Mouse (Mus musculus) ovary, postnatal 14 days (tissue): ENCODE measurements around the gene Lcp1.

Experiments used
- DNase-seq: peaks from one replicate; pipeline ENCODE4 v3.0.0; 2022; ENCODE audit warnings: low spot score

Lcp1 gene

DNA sequence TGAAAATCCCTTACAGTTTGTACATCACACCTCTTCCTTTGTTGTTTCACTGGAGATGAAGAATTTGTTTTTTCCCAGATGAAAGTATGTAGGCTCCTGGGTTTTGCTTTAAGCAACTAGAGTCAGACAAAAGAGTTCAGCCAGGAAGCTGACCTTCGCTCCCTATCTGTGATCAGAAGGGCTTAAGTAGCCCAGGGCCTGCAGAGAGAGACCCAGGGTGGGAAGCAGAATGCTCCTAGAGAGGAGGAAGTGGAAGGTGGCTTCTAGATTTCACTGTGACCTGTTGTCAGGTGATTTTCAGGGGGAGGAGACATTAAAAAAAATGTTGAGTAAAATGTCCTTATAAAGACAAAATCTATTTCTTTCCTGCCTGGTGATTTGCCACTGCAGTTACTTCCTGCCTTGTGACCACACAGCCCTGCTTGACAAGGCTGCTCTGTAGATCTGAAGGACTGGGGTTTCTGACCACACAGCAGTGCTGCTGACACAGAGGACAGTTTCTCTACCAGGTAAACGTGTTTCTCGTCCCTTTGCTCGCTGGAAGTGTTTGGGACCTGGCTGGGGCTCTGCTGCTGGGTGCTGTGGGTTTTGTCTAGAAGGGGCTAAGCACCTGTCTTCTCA is 45.6 kb downstream of the Lcp1 start:
- DNase-seq, result no peak

DNA sequence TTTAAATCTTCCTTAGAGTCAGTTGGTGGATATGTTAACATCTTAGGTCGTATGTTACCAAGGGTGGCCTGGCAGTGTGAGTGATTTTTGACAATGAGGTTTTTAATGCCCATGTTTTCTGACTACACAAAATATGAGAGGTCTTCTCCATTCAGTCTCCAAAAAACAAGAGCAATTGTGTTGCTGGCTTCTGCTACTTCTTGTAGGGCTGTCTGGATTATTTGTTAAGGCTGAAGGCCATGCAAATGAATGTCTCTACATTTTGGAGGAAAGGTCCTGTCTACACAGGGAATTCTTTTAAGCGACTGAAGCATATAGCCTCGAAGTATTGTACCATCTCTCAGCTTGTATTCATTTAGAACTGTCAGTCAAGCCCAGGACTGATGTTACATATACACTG is 46.5 kb downstream of the Lcp1 start:
- DNase-seq, result no peak

DNA sequence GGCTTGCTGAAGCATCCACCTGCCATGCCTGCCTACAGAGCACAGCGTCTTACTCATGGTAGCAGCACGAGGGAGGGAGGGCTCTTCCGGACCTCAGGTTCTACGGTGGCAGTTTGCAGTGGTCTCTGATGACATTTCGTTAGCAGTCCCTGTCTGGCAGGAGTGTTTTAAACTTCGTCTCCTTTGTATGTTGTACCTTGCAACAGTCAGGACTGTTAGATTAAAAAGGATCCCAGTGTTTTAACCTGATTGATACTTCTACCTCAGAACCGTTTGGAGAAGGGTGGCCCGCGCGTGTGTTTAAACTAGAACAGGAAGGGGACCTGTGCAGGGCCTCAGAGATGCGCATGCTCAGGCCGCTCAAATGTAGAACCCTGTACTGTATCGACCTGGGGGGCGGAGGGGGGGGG is 47.5 kb downstream of the Lcp1 start:
- no peak for DNase-seq

DNA sequence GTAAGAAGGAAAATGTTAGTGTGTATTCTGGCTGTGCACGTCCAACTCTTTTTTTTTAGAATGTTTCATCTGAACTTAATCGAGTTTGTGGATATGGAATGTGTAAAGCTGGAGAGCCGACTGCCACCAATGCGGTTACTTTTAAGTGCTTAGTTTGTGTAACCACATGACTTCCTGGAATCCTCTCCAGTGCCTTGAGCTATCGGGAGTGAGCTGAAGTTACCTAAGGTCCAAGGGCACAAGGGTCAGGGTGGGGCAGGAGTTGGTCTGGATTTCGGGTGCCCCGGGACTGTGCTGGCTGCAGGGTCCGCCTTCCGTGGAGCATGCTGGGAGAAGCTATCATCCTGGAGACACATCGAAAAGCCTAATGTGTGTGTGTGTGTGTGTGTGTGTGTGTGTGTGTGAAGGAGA is 47.9 kb downstream of the Lcp1 start:
- DNase-seq, result no peak

- DNase-seq, result no peak
Measured at GRCm38 (mm10) chr14:75179255-75179963, 48.5 kb downstream of the Lcp1 start.

DNA sequence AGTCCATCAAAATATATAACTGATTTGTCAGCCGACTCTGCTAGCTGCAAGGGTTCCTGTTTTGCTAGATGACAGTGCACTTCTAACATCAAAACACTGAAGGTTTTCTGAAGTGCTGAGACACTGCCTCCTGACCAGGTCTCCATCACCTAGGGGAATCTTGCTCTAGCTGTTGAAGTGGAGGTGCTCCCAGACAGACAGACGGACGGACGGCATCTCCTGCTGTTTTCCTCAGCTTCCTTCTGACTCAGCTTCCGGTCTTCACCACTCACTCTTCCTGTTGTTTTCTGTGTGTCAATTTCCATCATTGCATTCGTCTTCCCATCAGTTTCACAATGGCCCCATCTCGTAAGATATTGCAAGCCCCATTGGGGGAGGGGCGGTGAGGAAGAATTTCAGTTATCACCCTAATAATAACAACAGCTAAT is 49.7 kb downstream of the Lcp1 start:
- DNase-seq, result no peak

- no peak for DNase-seq
Measured at GRCm38 (mm10) chr14:75181062-75181935, 50.4 kb downstream of the Lcp1 start.

DNA sequence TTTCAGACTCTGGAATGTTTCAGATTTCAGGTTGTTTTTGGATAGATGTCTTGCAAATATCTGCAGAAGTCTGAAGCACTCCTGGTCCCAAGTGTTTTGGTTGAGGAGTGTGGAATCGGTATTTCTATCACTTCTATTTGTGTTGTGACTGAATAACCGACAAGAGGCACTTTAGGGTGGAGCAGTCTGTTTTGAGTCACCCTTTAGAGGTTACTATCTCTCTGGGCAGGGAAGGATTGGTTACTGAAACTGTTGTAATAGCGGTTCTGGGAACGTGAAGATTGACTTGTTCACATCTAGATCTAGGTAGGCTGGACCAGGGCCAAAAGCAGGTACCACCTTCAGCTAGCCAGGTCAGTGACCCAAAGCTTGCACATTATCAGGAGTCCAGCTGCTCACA is 51.5 kb downstream of the Lcp1 start:
- DNase-seq, result no peak

DNA sequence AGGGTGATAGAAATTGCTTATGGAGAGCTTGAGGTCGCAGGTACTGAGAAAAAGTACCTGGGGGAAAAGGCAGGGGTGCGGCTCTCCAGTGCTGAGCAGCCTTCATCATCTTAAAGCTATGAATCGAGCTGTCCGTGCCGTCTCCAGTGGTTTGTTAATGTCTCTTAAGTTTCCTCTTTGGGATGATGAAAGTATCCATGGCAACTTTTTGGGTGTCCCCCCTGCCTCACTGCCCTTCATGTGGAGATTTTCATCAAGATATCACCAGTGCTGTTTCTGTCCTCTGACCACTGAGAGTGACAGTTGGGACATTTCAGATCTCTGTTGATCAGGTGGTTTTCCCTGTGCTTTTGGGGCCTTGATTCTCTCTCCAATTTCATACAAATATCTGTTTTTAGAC is 51.9 kb downstream of the Lcp1 start:
- DNase-seq, result no peak

GRCm38 (mm10) chr14:75184069-75184790 is 53.3 kb downstream of the Lcp1 start:
- DNase-seq, result no peak

GRCm38 (mm10) chr14:75185796-75186594 is 55.1 kb downstream of the Lcp1 start:
- DNase-seq, result no peak

- DNase-seq, result no peak
Measured at GRCm38 (mm10) chr14:75186858-75187415, 56.0 kb downstream of the Lcp1 start.

- no peak for DNase-seq
Measured at GRCm38 (mm10) chr14:75188521-75188920, 57.6 kb downstream of the Lcp1 start.

DNA sequence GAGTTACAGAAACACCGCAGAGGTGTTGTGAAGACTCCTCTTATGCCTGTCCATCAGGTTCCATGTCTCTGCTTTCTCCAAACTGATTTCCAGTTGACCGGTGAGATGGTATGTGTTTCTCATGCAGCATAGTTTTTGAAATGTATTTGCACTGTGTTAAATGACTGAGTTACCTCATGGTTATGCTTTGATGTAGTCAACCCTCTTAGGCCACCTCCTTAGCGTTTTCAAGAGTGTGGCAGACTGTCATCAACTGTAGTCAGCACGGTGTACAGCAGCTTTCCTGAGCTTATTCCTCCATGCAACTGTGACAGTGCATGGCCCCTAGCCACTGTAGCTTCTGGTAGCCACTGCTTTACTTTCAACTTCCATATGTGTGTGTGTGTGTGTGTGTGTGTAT is 58.1 kb downstream of the Lcp1 start:
- DNase-seq, result no peak

- no peak for DNase-seq
Measured at GRCm38 (mm10) chr14:75190683-75191082, 59.8 kb downstream of the Lcp1 start.

DNA sequence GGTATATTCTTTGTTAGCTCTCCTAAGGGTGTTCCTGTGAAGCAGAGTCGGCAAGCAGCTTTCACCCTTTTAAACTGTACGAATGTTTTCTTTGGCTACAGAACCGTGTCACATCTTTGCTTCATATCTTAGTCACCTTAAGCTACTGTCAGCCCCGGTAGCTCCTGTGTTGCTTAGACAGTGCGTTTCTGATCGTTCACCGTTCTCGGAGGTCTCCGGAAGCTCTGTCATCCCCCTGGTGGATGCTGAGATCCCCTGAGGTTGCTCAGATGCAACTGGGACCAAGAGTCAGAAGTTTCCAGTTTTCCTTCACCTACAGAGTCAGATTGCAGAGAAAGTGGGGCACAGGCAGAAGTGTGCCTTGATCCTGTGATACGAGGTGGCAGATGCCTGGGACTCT is 61.5 kb downstream of the Lcp1 start:
- DNase-seq, result no peak

DNA sequence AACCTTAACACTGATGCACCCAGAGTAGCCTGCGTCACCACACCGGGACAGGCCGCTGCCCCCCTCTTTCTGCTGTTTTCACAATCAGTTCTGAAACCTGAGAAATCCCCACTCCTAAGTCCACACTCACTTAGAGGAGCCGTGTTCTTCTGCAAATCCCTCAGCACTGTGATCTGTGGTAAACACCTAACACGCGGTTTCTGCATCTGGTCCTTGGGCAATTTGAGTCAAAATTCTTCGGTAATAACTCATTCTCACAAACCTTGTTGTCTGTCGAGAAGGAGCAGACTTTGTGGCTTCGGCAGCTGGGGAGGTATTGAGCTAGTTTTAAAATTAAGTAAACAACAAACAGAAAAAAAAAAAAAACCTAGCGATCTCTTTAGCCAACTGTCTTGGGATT is 62.0 kb downstream of the Lcp1 start:
- no peak for DNase-seq

DNA sequence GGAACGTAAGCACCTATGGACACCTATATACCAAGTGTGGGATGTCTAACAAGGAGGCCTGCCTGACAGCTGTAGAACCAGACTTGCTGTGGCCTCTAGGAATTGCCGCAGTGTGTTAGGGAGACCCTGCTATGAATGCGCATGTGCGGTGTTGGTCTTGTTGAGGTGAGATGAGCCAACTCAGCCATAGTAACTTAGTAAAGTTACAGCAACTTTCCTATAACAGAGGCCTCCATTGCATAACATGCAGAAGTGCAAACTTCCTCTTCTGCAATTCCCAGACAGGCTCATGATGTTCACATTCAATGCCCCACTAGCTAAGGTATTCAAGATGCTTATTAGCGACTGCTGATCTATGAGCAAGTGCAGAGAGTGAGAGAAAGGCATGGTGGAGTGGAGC is 64.6 kb downstream of the Lcp1 start:
- no peak for DNase-seq

- peak; percentile 41 for DNase-seq
Measured at GRCm38 (mm10) chr14:75197027-75197426, 66.1 kb downstream of the Lcp1 start.

- DNase-seq, result no peak
Measured at GRCm38 (mm10) chr14:75197660-75198059, 66.8 kb downstream of the Lcp1 start.
